ENCODE assay signal across 10 mouse cellular contexts in the genomic region with DNA sequence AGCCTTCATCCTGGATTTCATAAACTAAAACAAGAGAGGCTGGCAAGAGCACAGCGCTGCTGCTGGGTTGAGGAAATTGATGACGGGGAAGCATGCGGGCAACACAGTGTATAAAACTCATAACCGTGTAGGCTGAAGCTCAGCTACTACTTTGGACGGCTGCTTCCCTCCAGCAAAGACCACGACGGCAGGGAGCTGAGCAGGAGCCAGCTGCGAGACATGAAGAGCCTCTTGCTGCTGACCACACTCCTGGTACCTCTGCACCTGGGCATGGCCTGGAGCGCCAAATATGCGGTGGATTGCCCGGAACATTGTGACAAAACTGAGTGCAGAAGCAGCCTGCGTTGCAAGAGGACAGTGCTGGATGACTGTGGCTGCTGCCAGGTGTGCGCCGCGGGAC. TPM values are rescaled to one million over a fixed set of nuclear protein-coding genes. Genes with fewer than 3 reads are reported as not detected.
DNase-seq lines count a peak whose midpoint lies in the region; ATAC-seq lines count a peak whose summit lies in the region.
"Had no signal": no experiment of that assay in that cellular context is flagged by ENCODE, and none has a peak within 500 bp of the region (broad histone marks: within the 10 kb centered on the region; RNA-seq: fewer than 3 reads in every experiment).

A gene (plus strand): TSS at position 36 of the 400 bp plus-strand sequence.

- H3K4me2 ChIP-seq in forebrain, embryonic 13.5 days = peak within 1 kb of the TSS; percentile 20
- H3K4me2 ChIP-seq in forebrain, embryonic 11.5 days (ENCODE audit: low read depth, low read length, severe bottlenecking) = no peak within 1 kb of the TSS
- H3K4me2 ChIP-seq in intestine, embryonic 15.5 days (replicated peaks) = peak within 1 kb of the TSS; percentile 24

- no peaks in the 10 kb centered on the region for H3K9me3 ChIP-seq in forebrain, embryonic 13.5 days (replicated peaks)
- H3K9me3 ChIP-seq in forebrain, embryonic 11.5 days (ENCODE audit: control insufficient read depth, low read length) = no peaks in the 10 kb centered on the region
- no peaks in the 10 kb centered on the region for H3K9me3 ChIP-seq in intestine, embryonic 15.5 days

- H3K36me3 ChIP-seq in forebrain, embryonic 13.5 days (ENCODE audit: poor library complexity, severe bottlenecking) = no peaks in the 10 kb centered on the region
- no peaks in the 10 kb centered on the region for H3K36me3 ChIP-seq in forebrain, embryonic 11.5 days (ENCODE audit: control insufficient read depth, insufficient read depth, low read length)
- no peaks in the 10 kb centered on the region for H3K36me3 ChIP-seq in intestine, embryonic 15.5 days

- peaks cover 11% of the 10 kb centered on the region; the same call in 1 of the 2 replicates for H3K27me3 ChIP-seq in forebrain, embryonic 13.5 days
- H3K27me3 ChIP-seq in forebrain, embryonic 11.5 days (ENCODE audit: control insufficient read depth, insufficient read depth, low read length) = no peaks in the 10 kb centered on the region
- H3K27me3 ChIP-seq in intestine, embryonic 15.5 days (replicated peaks) = no peaks in the 10 kb centered on the region

- no peak for ATAC-seq in forebrain, embryonic 13.5 days
- no peak for ATAC-seq in forebrain, embryonic 11.5 days (replicated peaks; ENCODE audit: low FRiP score)
- ATAC-seq in CD4-positive, CD25-positive, alpha-beta regulatory T cell, adult 4 months = peak; percentile 44
- ATAC-seq in intestine, embryonic 15.5 days = no peak; the same call in 1 of the 2 replicates

- H3K4me1 ChIP-seq in forebrain, embryonic 13.5 days = no peaks in the 10 kb centered on the region
- no peaks in the 10 kb centered on the region for H3K4me1 ChIP-seq in forebrain, embryonic 11.5 days (replicated peaks; ENCODE audit: control insufficient read depth, insufficient read depth, low read length)
- H3K4me1 ChIP-seq in intestine, embryonic 15.5 days (replicated peaks) = peaks cover 6% of the 10 kb centered on the region; the same call in 1 of the 2 replicates

- H3K4me3 ChIP-seq in forebrain, embryonic 13.5 days = no peak within 1 kb of the TSS
- H3K4me3 ChIP-seq in forebrain, embryonic 11.5 days (ENCODE audit: low read depth, low read length) = no peak within 1 kb of the TSS
- H3K4me3 ChIP-seq in intestine, embryonic 15.5 days (replicated peaks) = no peak within 1 kb of the TSS

- no peak within 1 kb of the TSS for H3K27ac ChIP-seq in forebrain, embryonic 13.5 days
- H3K27ac ChIP-seq in forebrain, embryonic 11.5 days (ENCODE audit: low read depth, low read length) = no peak within 1 kb of the TSS
- no peak within 1 kb of the TSS for H3K27ac ChIP-seq in intestine, embryonic 15.5 days
- H3K27ac ChIP-seq: macrophage had no signal

- DNase-seq in forebrain, embryonic 11.5 days (ENCODE audit: low spot score) = no peak
- peak; percentile 14 for DNase-seq in lung, postnatal 14 days
- DNase-seq in c-Kit-positive CD71-positive TER-119-positive erythroid progenitor cells, embryonic 14.5 days (ENCODE audit: low spot score) = no peak
- no peak for DNase-seq in right cerebral cortex, postnatal 10 days (ENCODE audit: low spot score in 2 of 2)
- DNase-seq in embryo, embryonic 11 days = no peak
- DNase-seq: cerebellum, adult 9-10 months had no signal

- H3K9ac ChIP-seq in forebrain, embryonic 13.5 days = no peak within 1 kb of the TSS
- no peak within 1 kb of the TSS for H3K9ac ChIP-seq in forebrain, embryonic 11.5 days (ENCODE audit: low read length)
- no peak within 1 kb of the TSS for H3K9ac ChIP-seq in intestine, embryonic 15.5 days

- 53% methylated on average over 15 of the region's 15 CpGs for WGBS in forebrain, embryonic 13.5 days
- WGBS in forebrain, embryonic 11.5 days = 51% methylated on average over 15 of the region's 15 CpGs
- 32% methylated on average over 15 of the region's 15 CpGs for WGBS in intestine, embryonic 15.5 days

RNA-seq across cellular contexts. Expression of the gene that starts here (rescaled TPM):
- 0.64 and 1.7 TPM in 2 replicates for polyA plus RNA-seq in forebrain, embryonic 13.5 days (2015; fragmentation: Nextera tagmentation; extraction: Ambion mirVana)
- polyA plus RNA-seq in forebrain, embryonic 11.5 days (2014; fragmentation: Nextera tagmentation; extraction: Ambion mirVana) = 1.8 and 2.1 TPM in 2 replicates
- polyA plus RNA-seq in CD4-positive, CD25-positive, alpha-beta regulatory T cell, adult 4 months (2017; shearing (Covaris generic)) = not detected
- 4.2 and 4.5 TPM in 2 replicates for polyA plus RNA-seq in intestine, embryonic 15.5 days (2015; fragmentation: Nextera tagmentation; extraction: Ambion mirVana)
- polyA plus RNA-seq: macrophage had no signal

Comparison
In these comparisons a context has a peak if more than half of its experiments do, and no peak if none do; other contexts are left out.
1. Peak in ATAC-seq in CD4-positive, CD25-positive, alpha-beta regulatory T cell, adult 4 months; RNA of the gene not detected or under 1 TPM.